Mouse (Mus musculus) G1E (cell line): ENCODE measurements around the gene Sdk1.

Experiments
- GATA1 ChIP-seq: IDR thresholded peaks from 2 replicates; pipeline ENCODE4 v1.6.1; 2012; ENCODE audit warnings: borderline replicate concordance, low read length, inconsistent platforms, mixed read lengths
- GATA2 ChIP-seq: IDR thresholded peaks from 2 replicates; pipeline ENCODE4 v1.6.1; 2012; ENCODE audit warnings: low read depth, low read length, inconsistent platforms, borderline replicate concordance

- TF ChIP-seq GATA1 (no peak), GATA2 (no peak)
Measured at GRCm38 (mm10) chr5:142228957-142229810, 987.9 kb downstream of the Sdk1 start.
